27 mouse cellular contexts compared by ENCODE assay signal in the genomic region with DNA sequence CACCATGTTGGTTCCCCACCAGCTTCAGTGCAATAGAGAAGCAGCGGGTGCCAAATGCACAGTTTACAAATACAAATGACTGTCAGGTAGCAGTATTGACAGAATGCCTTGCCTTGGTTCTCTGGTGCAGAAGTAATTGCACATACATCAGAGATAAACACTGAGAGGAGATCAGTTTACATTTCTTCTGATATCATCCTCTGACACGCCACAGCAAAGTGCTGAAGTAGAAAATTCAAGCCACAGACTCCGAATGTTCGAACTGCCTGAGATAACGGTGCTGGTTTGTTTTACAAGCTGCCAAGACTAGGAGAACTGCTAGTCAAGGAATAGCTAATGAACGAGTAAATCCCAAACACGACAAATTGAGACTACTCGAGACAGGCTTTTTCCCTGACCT.
"Had no signal": no experiment of that assay in that cellular context is flagged by ENCODE, and none has a peak within 500 bp of the region (broad histone marks: within the 10 kb centered on the region; RNA-seq: fewer than 3 reads in every experiment).

No protein-coding gene starts in this region.

- H3K9ac ChIP-seq: heart, embryonic 13.5 days; heart, embryonic 15.5 days; hindbrain, embryonic 12.5 days; hindbrain, embryonic 14.5 days; kidney, embryonic 15.5 days; limb, embryonic 13.5 days; limb, embryonic 15.5 days; liver, embryonic 13.5 days; liver, embryonic 15.5 days had no signal

- H3K27ac ChIP-seq: gastrocnemius, adult 2 months; heart, adult 2 months; heart, embryonic 13.5 days; heart, embryonic 15.5 days; hindbrain, embryonic 10.5 days; hindbrain, embryonic 12.5 days; hindbrain, embryonic 14.5 days; kidney, embryonic 15.5 days; kidney, postnatal 0 days; limb, embryonic 13.5 days; limb, embryonic 15.5 days; liver, embryonic 13.5 days; liver, embryonic 15.5 days had no signal

- ATAC-seq: hindbrain, embryonic 16.5 days; intestine, embryonic 16.5 days had no signal

- H3K4me2 ChIP-seq: heart, embryonic 11.5 days; heart, embryonic 13.5 days; heart, embryonic 15.5 days; hindbrain, embryonic 12.5 days; hindbrain, embryonic 14.5 days; kidney, embryonic 15.5 days; limb, embryonic 13.5 days; limb, embryonic 15.5 days; liver, embryonic 13.5 days; liver, embryonic 15.5 days had no signal

- H3K9me3 ChIP-seq: heart, embryonic 13.5 days; heart, embryonic 15.5 days; hindbrain, embryonic 10.5 days; hindbrain, embryonic 12.5 days; kidney, embryonic 15.5 days; limb, embryonic 13.5 days; limb, embryonic 15.5 days; liver, embryonic 13.5 days; liver, embryonic 15.5 days had no signal

- H3K4me3 ChIP-seq: gastrocnemius, adult 2 months; heart, adult 2 months; heart, embryonic 13.5 days; heart, embryonic 15.5 days; hindbrain, embryonic 10.5 days; hindbrain, embryonic 12.5 days; kidney, embryonic 15.5 days; limb, embryonic 13.5 days; limb, embryonic 15.5 days; liver, embryonic 13.5 days; liver, embryonic 15.5 days had no signal

- DNase-seq: gastrocnemius, adult 2 months; gastrocnemius, postnatal 10 days; gastrocnemius, postnatal 25 days; heart, adult 2 months; heart, postnatal 4 days; kidney, adult 11 months; kidney, adult 2 months; kidney, adult 9 months; kidney, postnatal 14 days; kidney, postnatal 36 days; layer of hippocampus, adult 9-11 months; layer of hippocampus, postnatal 36 days; left cerebral cortex, postnatal 4 days; liver, embryonic 13.5 days had no signal

- H3K4me1 ChIP-seq: heart, embryonic 13.5 days; heart, embryonic 15.5 days; hindbrain, embryonic 10.5 days; hindbrain, embryonic 12.5 days; kidney, embryonic 15.5 days; limb, embryonic 13.5 days; limb, embryonic 15.5 days; liver, embryonic 13.5 days; liver, embryonic 15.5 days had no signal

- H3K27me3 ChIP-seq: heart, embryonic 13.5 days; heart, embryonic 15.5 days; hindbrain, embryonic 12.5 days; kidney, embryonic 15.5 days; limb, embryonic 13.5 days; limb, embryonic 15.5 days; liver, embryonic 13.5 days; liver, embryonic 15.5 days had no signal
